Mouse (Mus musculus) macrophage (primary cell): Measurements from ENCODE around the gene Csnk1d. TPM values are rescaled to one million over a fixed set of nuclear protein-coding genes. Genes with fewer than 3 reads are reported as not detected.
A peak's percentile ranks its signal among the peaks of the same experiment; 100 is the strongest.

Experiments used
- H3K27ac ChIP-seq: fragments of 350-480 bp; formaldehyde crosslinking; 2 replicates; pipeline ENCODE4 v1.9.0; 2021
- H3K36me3 ChIP-seq: fragments of 350-480 bp; formaldehyde crosslinking; 2 replicates; pipeline ENCODE4 v1.9.0; 2021; ENCODE audit errors: inconsistent target
- H3K4me3 ChIP-seq: fragments of 350-480 bp; formaldehyde crosslinking; 2 replicates; pipeline ENCODE4 v1.9.0; 2021; ENCODE audit errors: inconsistent target
- H3K79me2 ChIP-seq: fragments of 350-480 bp; formaldehyde crosslinking; 2 replicates; pipeline ENCODE4 v1.9.0; 2021; ENCODE audit errors: inconsistent target
- WGBS: methylation state at CpG from one replicate; pipeline ENCODE4 v1.1.7; 2026; ENCODE audit warnings: inconsistent platforms; ENCODE audit not compliant: missing documents; 5-methylcytosine and 5-hydroxymethylcytosine counted together
- polyA plus RNA-seq: library from polyadenylated mRNA; stranded (reverse); fragments of 250-400 nt; gene quantifications from 3 replicates; pipeline ENCODE4 v1.2.4, GENCODE M21; 2018; ENCODE audit warnings: inconsistent platforms

The Csnk1d gene
- polyA plus RNA-seq, 1 experiment from 2014 or later = 122 TPM

DNA sequence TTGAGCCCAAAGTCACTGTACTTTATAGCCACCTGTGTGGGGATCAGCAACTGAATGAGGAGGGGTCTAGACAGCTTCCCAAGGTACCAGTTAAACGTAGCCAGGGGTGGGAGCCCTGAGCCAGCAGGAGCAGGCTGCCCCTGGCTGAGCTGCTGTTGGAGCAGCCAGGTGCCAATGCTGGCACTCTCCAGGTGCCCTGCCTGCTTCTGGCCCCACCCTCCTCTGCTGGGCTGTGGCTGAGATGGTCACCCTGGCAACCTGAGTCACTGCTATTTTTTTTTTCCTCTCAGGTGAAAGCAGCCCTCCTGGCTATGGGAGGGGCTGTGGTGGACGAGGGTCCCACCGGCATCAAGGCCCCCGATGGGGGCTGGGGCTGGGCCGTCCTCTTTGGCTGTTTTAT, 36.2 kb downstream of the Csnk1d start:
- Histone ChIP-seq H3K4me3 (no peak overlapping the region), H3K27ac (no peak overlapping the region), H3K79me2 (peaks cover 65% of the 10 kb centered on the region), H3K36me3 (peaks cover 7% of the 10 kb centered on the region; the same call in 1 of the 2 replicates)
- WGBS = 93% methylated on average over 5 of the region's 5 CpGs

DNA sequence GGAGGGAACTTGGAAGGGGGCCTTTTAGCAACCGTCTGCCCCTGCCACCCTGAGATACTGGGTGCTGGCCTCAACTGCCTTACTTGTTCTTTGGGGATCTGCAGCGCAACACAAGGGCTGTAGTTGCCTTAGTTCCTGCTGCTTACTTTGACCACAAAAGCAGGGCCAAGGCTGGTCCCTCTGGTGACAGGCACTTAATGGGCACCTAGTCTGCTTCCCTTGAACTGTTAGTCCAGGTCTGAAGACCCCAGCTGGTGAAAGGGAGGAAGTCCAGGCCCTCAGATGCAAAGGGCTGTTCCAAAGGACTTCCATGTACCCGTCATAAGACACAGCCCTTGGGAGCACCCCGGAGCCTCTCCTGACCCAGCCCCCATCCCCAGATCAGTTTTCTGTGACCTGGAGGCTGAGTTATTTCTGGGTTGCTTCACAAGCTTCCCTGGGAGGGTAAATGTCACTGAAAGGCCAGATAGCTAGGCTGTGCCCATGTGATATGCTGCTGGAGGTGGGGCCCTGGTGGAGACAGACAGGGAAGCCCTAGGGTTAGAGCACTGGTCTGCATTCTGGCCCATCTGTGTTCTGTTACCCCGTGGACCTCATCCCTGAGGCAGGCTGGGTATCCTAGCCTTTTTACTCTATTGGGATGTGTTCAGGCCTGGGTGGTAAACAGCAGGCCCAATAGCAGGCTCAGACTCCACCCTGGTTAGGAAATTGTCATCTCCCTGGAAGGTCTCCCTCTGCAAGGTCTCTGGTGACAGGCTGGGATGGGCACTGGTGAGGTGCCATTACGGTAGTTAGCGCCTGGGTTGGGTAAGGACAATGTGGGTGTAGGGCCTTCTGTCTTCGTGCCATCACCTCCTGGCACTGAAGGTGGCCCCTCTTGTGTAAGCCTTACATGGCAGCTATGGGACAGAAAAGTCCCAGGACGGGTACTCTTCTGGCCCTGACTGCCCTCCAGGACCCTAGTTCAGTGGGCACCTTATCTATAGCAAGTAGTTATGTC, 39.1 kb downstream of the Csnk1d start:
- 93% methylated on average over 9 of the region's 9 CpGs for WGBS
- H3K4me3 ChIP-seq = peak overlapping the region; percentile 84
- peaks cover 74% of the 10 kb centered on the region for H3K79me2 ChIP-seq
- H3K36me3 ChIP-seq = peaks cover 7% of the 10 kb centered on the region; the same call in 1 of the 2 replicates
- H3K27ac ChIP-seq = no peak overlapping the region

DNA sequence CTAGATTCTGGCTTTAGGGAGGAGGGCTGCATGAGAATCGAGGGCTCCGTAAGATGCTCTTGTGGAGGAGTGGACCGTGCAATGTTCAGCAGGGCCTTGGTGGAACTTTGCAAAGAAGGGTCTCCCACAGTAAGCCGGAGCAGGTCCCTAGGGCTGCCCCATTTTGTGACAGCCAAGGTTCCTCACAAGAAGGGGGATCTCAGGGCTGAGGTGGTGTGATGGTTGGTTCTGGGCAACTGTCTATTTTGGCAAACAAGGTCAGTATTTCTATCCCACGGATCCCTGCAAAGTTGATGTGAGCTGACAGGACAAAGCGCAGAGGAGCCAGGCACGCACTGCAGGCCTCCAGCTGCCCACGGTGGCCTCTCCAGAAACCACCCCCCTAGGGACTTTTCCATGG, 39.9 kb downstream of the Csnk1d start:
- Histone ChIP-seq H3K27ac (no peak overlapping the region), H3K79me2 (peaks cover 72% of the 10 kb centered on the region), H3K4me3 (peak overlapping the region; percentile 84), H3K36me3 (peaks cover 7% of the 10 kb centered on the region; the same call in 1 of the 2 replicates)
- 47% methylated on average over 7 of the region's 8 CpGs for WGBS

DNA sequence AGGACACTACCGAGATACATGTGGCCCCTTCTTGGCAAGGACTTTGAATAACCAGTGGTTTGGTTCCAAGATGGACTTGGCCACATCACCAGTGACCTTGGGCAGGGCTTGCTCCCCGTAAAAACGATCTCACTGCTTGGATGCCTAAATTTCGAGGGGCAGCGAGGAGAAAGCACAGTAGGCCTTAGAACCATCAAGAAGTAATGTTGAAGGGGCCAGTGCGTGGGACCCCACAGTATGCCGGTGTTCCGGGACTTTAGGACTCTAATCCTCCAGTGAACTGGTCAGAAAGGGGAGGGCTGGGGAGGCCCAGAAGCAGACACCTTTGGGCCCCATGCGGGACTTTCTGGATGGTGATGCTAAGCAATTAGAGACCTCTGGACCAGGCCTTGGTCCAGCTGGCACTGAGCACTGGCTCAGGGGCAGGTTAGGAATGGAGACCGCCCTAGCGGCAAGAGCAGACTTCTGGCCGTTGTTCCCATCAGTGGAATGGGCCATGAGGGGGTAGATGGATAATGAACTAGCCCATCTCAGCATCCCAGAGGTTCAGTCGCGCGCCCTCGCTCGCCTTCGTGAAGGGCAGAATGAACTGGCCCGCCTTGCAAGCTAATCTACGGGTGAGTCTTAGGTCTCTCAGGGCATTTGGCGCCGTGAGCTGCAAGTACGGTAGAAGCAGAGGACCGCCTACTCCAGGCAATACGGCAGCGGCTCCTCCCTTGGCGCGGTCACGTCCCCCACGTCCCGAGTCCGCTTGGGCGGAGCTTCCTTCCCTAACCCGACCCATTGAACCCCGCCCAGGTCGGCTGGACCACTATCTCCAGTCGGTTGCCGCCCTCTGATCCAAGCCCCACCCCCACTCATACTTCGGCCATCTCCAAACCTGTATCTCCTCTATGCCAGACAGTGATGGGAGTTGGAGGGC, 40.6 kb downstream of the Csnk1d start:
- peak overlapping the region; percentile 67 for H3K27ac ChIP-seq
- peak overlapping the region; percentile 84 for H3K4me3 ChIP-seq
- WGBS = 17% methylated on average over 39 of the region's 39 CpGs
- H3K36me3 ChIP-seq = peaks cover 2% of the 10 kb centered on the region; the same call in 1 of the 2 replicates
- peaks cover 65% of the 10 kb centered on the region for H3K79me2 ChIP-seq

DNA sequence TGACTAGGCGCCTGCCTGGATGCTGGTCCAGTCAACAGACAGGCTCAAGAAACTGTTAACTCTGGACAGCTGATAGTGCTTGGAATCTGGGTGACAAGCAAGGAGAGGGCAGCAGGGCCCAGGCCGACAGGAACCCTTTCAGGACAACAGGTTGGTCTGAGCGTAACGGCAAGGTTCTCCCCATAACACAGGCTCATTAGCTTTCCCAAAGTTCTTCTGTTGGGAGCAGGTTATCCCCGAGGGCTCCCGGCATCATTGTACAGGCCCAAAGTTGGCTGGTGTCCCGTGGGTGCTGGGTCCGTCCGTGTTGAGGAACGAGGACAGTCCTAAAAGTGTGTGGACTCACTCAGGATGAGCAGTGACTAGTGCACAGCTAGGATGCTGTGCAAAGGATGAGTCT, 41.3 kb downstream of the Csnk1d start:
- Histone ChIP-seq H3K36me3 (no peaks in the 10 kb centered on the region), H3K27ac (peak overlapping the region; percentile 67), H3K4me3 (peak overlapping the region; percentile 84), H3K79me2 (peaks cover 58% of the 10 kb centered on the region)
- WGBS = 94% methylated on average over 10 of the region's 10 CpGs

DNA sequence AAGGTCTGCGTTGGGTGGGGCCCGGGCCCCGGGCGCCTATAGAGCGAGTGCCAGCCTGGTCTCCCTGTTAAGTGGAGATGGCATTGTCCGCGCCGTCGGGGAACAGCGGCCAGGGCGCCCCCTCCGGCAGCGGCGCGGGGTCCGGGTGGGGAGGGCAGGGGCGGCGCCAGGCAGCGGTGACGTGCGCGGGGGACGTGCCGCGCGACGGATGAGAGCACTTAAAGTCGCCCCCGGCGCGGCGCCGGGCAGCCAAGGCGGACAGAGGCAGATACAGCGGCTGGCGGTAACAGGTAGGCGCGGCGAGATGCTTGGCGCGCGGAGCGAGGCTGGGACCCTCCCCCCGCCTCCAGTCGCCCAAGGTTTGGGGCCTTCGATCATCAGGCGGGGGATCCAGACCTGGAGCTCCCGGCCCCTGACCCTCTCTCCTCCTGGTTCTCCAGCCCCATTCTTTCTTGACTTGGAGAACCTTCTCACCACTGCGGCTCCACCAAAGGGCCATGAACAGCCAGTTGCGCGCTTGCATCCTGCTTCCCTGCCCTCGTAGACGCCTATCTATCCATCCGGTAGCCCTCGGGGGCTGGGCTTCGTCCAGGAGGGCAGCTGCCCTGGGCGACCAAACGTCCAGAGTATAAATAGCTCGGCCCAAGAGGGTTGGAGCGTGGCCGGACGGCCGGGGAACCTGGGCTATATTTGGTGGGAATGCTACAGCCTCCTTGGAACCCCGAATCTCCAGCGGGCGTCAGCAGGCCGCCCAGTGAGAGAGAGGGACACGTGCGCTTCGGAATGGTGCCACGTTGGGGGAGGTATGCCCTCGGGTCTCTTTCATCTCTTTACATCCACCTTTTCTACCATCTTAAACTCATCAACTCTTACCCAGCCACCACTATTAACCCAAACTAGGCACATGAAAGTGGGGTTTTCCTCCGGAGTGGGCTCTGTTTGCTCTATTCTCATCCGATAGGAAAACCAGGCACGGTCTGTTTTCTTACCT, 42.0 kb downstream of the Csnk1d start:
- Histone ChIP-seq H3K27ac (peak overlapping the region; percentile 68), H3K4me3 (peak overlapping the region; percentile 84), H3K36me3 (no peaks in the 10 kb centered on the region), H3K79me2 (peaks cover 51% of the 10 kb centered on the region)
- WGBS = 20% methylated on average over 62 of the region's 75 CpGs

DNA sequence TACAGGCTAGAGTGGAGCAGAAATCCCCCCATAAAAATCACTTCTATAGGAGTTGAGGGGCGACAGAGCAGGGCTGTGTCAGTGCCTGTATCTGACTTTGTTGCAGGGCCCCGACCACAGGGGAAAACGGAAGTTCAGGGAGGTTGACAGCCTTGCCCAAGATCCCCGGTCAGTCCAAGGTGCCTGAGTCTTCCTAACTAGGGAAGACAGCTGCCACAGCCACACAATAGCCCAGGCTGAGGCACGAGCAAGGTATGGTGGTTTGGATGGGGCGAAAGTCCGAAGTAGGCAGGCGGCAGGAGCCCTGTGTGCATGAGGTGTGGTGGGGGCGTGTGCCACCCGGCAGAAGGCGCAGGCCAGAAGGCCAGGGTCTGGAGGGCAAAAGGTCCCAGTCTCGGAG, 42.8 kb downstream of the Csnk1d start, which contains the start of gene Slc16a3:
Slc16a3 (plus strand) TSS at position 153 of the 400 bp plus-strand sequence.
- WGBS = 6% methylated on average over 12 of the region's 12 CpGs
- Histone ChIP-seq H3K4me3 (peak within 1 kb of the TSS; percentile 84), H3K27ac (peak within 1 kb of the TSS; percentile 68), H3K36me3 (no peaks in the 10 kb centered on the region), H3K79me2 (peaks cover 43% of the 10 kb centered on the region)

DNA sequence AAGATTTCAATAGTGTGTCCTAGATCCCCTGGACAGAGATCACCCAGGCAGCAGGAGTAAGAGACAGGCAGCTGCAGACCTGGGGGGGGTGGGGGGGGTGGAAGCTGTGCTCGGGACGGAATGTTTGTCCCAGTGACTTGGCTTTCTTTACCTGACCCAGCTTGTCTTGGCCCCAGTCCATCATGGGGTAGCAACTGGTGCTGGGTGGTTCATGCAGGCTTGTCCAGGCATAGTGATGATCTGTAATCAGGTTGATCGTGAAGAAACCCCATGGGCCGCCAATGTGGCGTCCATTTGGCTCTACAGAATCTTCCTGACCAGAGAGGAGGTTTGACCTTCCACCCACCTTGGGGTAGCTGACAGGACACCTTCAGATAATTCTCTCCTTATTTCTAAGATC, 45.2 kb downstream of the Csnk1d start:
- WGBS = 87% methylated on average over 5 of the region's 5 CpGs
- H3K36me3 ChIP-seq = no peaks in the 10 kb centered on the region
- no peak overlapping the region for H3K27ac ChIP-seq
- H3K4me3 ChIP-seq = no peak overlapping the region
- peaks cover 19% of the 10 kb centered on the region for H3K79me2 ChIP-seq

DNA sequence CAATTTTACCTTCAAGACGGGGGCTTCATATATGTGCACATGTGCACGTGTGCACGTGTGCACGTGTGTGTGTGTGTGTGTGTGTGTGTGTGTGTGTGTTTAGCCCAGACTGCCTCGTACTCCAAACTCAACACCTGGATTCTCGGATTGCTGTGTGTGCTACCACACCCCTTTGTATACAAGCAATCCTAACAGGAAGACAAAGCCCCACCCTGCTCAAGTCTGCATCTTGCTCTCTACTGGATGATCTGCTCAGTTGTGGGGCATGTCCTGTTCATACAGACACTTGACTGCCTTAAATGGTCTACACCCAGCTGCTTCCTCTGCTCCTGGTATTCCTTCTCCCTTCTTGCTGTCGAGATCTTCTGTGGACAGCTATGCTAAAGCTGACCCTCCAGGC, 45.9 kb downstream of the Csnk1d start:
- 64% methylated on average over 1 of the region's 7 CpGs for WGBS

DNA sequence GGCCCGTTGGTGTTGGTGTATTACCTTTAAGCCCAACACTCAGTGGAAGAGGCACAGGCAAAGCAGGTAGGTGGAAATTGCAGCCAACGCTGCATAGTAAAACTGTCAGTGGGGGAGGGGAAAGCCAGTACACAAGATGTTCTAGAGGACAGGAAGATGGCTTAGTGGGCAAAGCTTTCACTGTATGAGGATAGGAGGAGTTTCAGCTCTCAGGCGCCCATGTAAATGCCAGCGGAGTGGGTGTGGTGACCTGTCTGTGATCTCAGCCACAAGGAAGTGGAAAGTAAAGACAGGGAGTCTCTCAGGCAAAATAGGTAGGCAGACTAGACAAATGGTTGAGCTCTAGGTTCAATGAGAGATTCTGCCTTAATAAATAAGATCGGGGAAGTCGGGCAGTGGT, 50.2 kb downstream of the Csnk1d start:
- no peaks in the 10 kb centered on the region for H3K79me2 ChIP-seq
- H3K36me3 ChIP-seq = no peaks in the 10 kb centered on the region
- 75% methylated on average over 4 of the region's 6 CpGs for WGBS
- H3K27ac ChIP-seq = no peak overlapping the region
- H3K4me3 ChIP-seq = no peak overlapping the region

More for the DNA sequence above, 45.9 kb downstream of the Csnk1d start:
- no peak overlapping the region for H3K27ac ChIP-seq
- no peaks in the 10 kb centered on the region for H3K36me3 ChIP-seq
- H3K79me2 ChIP-seq = peaks cover 12% of the 10 kb centered on the region
- H3K4me3 ChIP-seq = no peak overlapping the region

DNA sequence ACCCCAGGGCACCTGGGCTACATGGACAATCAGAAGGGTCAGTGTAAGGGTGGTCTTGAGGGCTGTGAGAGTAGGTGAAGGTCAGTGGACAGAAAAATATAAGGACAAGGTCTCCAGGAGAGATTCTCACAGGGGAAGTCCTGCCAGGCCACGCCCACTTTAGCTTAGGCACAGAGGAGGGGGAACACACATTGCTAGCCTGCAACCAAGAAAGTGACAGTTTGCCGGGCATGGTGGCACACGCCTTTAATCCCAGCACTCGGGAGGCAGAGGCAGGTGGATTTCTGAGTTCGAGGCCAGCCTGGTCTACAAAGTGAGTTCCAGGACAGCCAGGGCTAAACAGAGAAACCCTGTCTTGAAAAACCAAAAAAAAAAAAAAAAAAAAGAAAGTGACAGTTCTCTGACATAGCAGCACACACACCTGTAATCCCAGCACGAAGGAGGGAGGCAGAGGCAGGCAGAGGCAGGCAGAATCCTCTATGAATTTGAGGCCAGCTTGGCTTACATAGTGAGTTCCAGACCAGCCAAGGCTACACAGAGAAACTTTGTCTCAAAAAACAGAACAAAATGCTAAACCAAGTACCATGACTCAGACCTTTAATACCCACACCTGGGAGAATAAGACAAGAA, 51.3 kb downstream of the Csnk1d start:
- 57% methylated on average over 2 of the region's 6 CpGs for WGBS
- H3K36me3 ChIP-seq = no peaks in the 10 kb centered on the region
- H3K4me3 ChIP-seq = no peak overlapping the region
- H3K27ac ChIP-seq = peak overlapping the region; percentile 53
- no peaks in the 10 kb centered on the region for H3K79me2 ChIP-seq

DNA sequence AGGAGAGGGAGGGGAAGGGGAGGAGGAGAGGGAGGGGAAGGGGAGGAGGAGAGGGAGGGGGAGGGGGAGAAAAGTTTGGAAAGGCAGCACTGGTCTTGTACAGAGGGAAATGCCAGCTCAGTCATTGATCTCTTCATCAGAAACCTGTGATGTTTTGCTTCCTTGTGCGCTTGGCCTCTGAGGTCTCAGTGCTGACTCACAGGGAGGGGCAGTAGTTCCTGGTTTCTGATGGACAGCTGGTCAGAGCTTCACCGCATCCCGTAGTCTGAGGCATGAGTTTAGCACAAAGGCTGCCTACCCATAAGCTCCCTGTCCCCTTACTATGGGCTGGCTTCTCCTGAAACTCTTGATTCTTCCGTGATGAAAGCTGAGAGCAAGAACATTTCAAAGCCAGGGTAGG, 52.3 kb downstream of the Csnk1d start:
- WGBS = 9% methylated on average over 4 of the region's 4 CpGs
- Histone ChIP-seq H3K27ac (peak overlapping the region; percentile 53), H3K4me3 (no peak overlapping the region)

DNA sequence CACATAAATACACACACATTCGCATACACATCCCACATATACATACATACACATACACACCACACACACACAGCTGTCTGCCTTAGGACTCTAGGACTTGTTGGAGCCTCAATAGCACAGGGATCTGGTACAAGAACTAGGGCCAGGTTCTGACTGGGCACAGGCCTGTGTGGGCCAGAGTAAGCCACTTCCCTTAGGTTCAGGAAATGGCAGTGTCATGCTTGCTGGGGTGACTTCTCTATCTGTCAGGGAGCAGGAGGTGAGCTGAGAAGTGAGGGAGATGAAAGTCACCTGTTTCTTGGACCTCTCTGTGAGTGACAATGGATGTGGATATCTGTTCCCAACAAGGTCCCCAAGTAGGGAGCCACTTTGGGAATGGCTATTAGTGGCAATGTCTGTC, 53.2 kb downstream of the Csnk1d start:
- peak overlapping the region; percentile 52 for H3K27ac ChIP-seq
- no peak overlapping the region for H3K4me3 ChIP-seq
- no peaks in the 10 kb centered on the region for H3K79me2 ChIP-seq
- WGBS = 81% methylated on average over 1 of the region's 1 CpGs
- H3K36me3 ChIP-seq = no peaks in the 10 kb centered on the region

More for the DNA sequence above, 52.3 kb downstream of the Csnk1d start:
- Histone ChIP-seq H3K79me2 (no peaks in the 10 kb centered on the region), H3K36me3 (no peaks in the 10 kb centered on the region)
